Mouse (Mus musculus): ENCODE measurements around the gene Ing4.

DNA sequence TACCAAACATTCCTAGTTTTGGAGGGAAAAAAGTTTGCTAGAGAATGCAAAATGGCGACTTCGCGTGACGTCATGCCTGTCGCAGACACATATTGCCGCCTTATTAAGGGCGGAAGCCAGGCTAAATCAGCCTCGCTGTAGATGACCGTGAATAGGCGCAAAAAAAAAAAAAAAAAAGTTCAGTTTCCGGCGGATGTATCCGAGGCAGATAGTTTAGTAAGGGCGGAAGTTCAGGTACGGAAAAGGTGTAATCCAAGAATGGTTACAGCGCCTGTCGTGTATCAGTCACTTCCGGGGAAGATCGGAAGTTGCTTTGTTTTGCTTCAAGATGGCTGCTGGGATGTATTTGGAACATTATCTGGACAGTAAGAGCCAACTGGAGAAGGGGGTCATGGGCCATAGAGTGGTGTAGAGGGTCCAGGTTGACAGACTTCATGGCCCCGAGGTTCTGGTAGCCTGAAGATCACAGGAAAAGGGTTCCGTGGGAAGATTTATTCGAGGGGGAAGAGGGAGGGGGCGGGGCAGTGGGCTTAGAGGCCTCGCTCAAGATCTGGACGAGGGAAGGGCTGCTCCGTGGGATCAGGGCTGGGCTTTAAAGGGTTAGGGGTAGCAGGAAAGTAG lies at the start of gene Ing4:
- no peak for TF ChIP-seq POLR2A (IDR thresholded peaks at IDR 0.05; ENCODE audit: low read depth, low read length)
- TF ChIP-seq CTCF (IDR thresholded peaks at IDR 0.05; ENCODE audit: extremely low read depth, insufficient read depth, insufficient read length, insufficient replicate concordance): no peak

All from spleen, adult 2 months (tissue).